Mouse (Mus musculus): Measurements from ENCODE around the gene Tuba1c.

GRCm38 (mm10) chr15:99020171-99020570 is 9.5 kb upstream of the Tuba1c start:
- TF ChIP-seq EP300 (IDR thresholded peaks at IDR 0.05; ENCODE audit: low read depth in 1 of 2, low read length in 2 of 2) (no peak), POLR2AphosphoS5 (IDR thresholded peaks at IDR 0.05; ENCODE audit: borderline replicate concordance, low read depth, low read length) (no peak), CTCF (IDR thresholded peaks at IDR 0.05 in 2 of 3, conservative IDR thresholded peaks at IDR 0.05 in 1 of 3; ENCODE audit: control insufficient read depth in 1 of 3, insufficient read depth in 1 of 3, low read depth in 2 of 3, low read length in 3 of 3, poor library complexity in 1 of 3, severe bottlenecking in 1 of 3) (no peak), CHD1 (IDR thresholded peaks at IDR 0.05; ENCODE audit: low read depth, low read length) (no peak), MYC (IDR thresholded peaks at IDR 0.05; ENCODE audit: low read depth, low read length) (no peak), MAX (IDR thresholded peaks at IDR 0.05; ENCODE audit: low read length) (no peak), GATA1 (IDR thresholded peaks at IDR 0.05; ENCODE audit: low read depth, low read length) (no peak), USF1 (IDR thresholded peaks at IDR 0.05; ENCODE audit: low read depth, low read length) (no peak), POLR2A (IDR thresholded peaks at IDR 0.05; ENCODE audit: control insufficient read depth in 1 of 2, insufficient read depth in 1 of 2, low read depth in 1 of 2, low read length in 2 of 2, poor library complexity in 1 of 2) (no peak), USF2 (IDR thresholded peaks at IDR 0.05; ENCODE audit: borderline replicate concordance in 1 of 2, insufficient read depth in 1 of 2, low read depth in 1 of 2, low read length in 2 of 2) (no peak), ZC3H11A (IDR thresholded peaks at IDR 0.05; ENCODE audit: low read depth, low read length) (no peak), HCFC1 (IDR thresholded peaks at IDR 0.05; ENCODE audit: low read depth, low read length) (no peak)
